Mouse (Mus musculus) neutrophil, adult 83 days (primary cell): ENCODE results near the gene Parl. TPM values are rescaled to one million over a fixed set of nuclear protein-coding genes. Genes with fewer than 3 reads are reported as not detected.

Source experiments
- total RNA-seq, 2 experiments: library from RNA; stranded (reverse); gene quantifications; one replicate each; pipeline ENCODE4 v1.2.4; 2023

The Parl gene
- total RNA-seq, result 10 to 100 TPM; 53.9 to 58.1 TPM

DNA sequence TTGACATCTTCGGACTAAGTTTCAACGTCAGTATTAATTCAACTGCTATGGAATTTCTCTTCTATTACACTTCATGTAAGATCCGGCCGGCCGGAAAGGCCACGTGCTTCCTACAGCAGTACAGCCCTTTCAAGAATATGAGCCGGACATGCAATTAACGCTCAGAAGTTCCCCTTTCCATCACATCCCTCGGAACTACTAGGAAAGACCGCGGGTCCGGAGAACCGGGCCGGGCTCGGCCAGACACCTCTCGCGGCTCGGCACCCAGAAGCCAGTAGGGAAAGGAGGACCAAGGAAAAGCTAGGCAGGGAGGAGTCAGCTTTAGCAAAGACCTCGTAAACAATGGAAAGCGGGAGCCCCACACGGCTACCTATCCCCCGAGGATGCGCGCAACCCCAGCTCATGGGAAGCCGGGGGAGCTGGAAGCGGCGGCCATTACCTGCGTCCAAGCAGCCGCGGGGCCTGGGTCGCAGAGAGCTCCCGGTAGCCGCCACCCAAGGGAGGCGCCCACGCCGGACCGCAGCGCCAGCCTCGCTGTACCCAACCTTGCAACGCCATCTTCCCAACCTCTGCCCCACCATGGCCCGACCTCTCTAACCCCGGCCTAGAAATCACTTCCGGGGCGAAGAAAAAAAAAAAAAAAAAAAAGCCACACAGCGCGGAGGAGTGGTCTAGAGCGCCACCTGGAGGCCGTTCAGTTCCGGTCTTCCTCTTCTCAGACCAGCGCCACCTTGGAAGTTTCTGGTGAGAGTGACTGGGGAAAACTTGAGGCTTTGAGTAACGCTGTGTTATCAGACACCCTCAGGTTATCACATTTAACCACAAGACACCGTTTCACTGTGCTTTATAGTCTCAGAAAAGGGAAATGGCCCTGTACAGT is at the start of gene Parl:
TSS of gene Parl (minus strand) at position 618 of the 880 bp plus-strand sequence.

DNA sequence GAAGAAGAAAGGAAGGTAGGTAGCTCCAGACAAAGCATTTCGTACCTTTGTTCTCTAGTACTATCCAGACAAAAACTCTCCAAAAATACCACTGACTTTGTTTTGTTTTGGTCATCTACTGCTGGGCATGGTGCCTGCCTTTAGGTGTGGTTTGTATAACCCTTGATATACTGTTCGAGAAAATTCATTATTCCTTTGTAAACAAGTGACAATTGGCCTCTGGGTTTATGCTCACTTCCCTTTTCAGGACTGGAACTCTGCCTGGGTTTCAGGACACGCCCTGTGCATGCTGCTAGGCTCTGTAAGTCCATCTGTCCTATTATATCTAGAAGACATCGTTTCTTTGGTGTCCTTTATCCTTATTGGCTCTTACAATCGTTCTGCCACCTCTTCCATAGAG is 23.1 kb upstream of the Parl start, which contains the start of gene Cyp2ab1:
TSS of gene Cyp2ab1 (minus strand) at position 119 of the 400 bp plus-strand sequence.

DNA sequence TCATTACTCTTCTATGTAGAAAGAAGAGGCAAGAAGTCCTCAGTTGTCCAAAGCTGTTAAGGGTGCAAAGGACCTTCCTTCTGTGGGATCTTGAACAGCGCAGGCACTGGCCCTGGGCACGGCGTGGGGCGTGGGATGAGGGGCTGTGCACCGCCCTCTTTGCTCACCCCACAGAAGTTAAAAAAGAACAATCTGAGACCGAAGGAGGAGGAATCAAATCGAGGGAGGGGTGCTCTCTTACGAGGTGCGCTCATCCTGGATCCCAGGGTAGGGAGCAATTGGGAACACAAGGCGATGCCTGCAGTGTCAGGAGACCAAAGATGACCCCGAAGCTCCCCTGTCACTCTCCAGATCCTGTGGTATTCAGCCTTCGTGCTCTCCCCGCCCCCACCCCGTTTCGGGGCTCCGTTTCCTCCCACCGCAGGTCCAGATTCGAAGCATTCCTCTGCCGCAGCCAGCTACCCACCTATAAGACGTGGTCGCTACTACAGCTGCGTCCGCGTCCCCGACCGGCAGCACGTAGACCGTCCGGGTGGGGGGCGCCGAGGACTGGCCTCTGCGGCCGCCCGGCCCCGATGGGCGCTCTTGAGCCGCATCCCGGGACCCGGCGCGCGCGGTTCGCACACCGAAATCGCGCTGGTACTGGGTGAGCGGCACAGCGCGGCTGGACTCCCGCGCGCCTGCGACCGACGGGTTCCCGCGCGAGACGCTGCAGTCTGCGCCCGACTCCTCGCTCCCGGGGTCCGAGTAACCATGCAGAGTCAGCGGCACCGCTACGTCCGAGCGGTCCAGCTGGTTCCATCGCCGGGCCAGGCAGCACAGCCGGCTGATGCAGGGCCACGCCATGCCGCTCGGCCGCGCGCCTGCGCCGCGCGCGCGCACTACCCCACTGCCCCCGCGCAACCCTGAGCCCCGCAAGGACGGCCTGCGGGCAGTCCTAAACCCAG is 61.4 kb downstream of the Parl start, which contains the start of gene Map6d1:
TSS of gene Map6d1 (minus strand) at position 891 of the 947 bp plus-strand sequence.

Other genes with a start within 250 kb of the Parl start
- gene Klhl24, start 204.8 kb downstream of the Parl start, total RNA-seq, result 10 to 100 TPM; 96.3 to 98.4 TPM
- 10 to 100 TPM; 24.2 to 30.0 TPM for gene Yeats2, start 161.3 kb downstream of the Parl start, total RNA-seq
- not detected for gene Map6d1, start 61.0 kb downstream of the Parl start, total RNA-seq
- 1 to 10 TPM; 4.9 to 6.6 TPM for gene Cyp2ab1, start 23.0 kb upstream of the Parl start, total RNA-seq
- 100 to 1,000 TPM in 1 of 2 experiments, 10 to 100 TPM in 1; 83.4 to 102 TPM for gene Abcc5, start 124.0 kb upstream of the Parl start, total RNA-seq
- gene Eif2b5, start 196.4 kb upstream of the Parl start, total RNA-seq, result 10 to 100 TPM; 22.6 to 22.8 TPM
- 10 to 100 TPM; 26.5 to 28.0 TPM for gene Dvl3, start 214.6 kb upstream of the Parl start, total RNA-seq
- gene Ap2m1, start 233.1 kb upstream of the Parl start, total RNA-seq, result 100 to 1,000 TPM; 190 to 204 TPM
- gene Abcf3, start 246.2 kb upstream of the Parl start, total RNA-seq, result 10 to 100 TPM; 45.4 to 46.1 TPM